Mouse (Mus musculus) urinary bladder, adult 2 months (tissue): ENCODE measurements around the gene Tubb3. TPM values are rescaled to one million over a fixed set of nuclear protein-coding genes. Genes with fewer than 3 reads are reported as not detected.
"Not testable (repeated sequence)": the region's sequence is repeated elsewhere in the genome, so short reads cannot be mapped to it uniquely, and the experiment has no call there.

Experiments used
- DNase-seq: peaks from one replicate; pipeline ENCODE4 v3.0.0; 2022; ENCODE audit warnings: low spot score
- polyA plus RNA-seq: library from polyadenylated mRNA; depleted of rRNA; stranded (reverse); fragments of >200 nt; gene quantifications from 2 replicates; pipeline ENCODE4 v1.2.3, GENCODE M21; 2012; rRNA removed

Tubb3 gene
- polyA plus RNA-seq, 1 experiment = 3.7 TPM

DNA sequence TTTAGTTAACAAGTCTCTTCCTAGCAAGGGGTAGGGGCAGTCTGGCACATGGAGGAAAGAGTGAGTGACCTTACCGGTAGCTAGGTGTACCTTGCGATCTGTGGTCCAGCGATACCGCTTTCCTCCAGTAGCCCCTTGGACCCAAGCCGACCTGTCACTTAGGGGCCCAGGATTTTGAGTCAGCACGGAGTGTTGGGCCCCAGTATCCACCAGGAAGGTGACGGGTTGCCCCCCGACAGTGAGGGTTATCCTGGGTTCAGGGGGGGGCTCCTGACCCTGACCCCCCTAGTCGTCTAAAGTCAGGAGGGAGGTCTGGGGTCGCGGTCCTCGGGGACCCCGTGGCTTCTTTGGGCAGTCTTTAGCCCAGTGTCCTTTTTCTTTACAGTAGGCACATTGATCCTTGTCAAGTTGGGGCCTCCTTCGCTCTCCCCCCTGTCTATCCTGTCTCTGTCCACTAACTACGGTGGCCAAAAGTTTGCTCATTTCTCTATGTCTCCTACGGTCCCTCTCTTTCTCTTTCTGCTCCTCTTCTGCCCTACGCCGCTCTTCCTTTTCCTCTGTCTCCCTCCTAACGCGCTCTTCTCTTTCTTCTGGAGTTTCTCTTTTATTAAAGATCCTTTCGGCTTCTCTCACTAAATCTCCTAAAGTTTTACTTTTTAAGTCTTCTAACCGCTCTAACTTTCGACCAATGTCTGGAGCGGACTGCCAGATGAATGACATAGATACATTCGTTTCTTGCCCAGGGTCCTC, 20.6 kb downstream of the Tubb3 start:
- DNase-seq = no peak

- DNase-seq = no peak
Observed at GRCm38 (mm10) chr8:123432381-123432780, 21.2 kb downstream of the Tubb3 start.

GRCm38 (mm10) chr8:123433241-123433974, 22.2 kb downstream of the Tubb3 start:
- DNase-seq = not testable (repeated sequence)

DNA sequence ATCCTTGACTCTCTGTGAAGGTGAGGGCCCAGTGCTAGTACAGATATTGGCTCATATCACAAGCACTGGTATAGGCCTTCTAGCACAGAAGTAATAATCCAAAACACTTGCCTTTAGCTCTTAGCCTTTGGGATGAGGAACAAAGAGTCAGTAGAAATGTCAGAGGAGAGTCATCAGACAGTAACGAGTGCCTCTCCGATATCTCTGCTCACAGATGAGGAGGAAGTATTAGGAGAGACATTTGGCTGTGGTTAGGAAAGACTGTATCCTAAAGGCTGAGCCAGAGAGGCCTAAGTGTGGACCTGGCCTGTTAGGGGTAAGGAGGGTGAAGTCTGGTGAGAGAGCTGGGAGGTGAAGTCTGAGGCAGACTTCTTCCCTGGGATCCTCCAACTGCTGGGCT, 30.6 kb downstream of the Tubb3 start:
- no peak for DNase-seq

DNA sequence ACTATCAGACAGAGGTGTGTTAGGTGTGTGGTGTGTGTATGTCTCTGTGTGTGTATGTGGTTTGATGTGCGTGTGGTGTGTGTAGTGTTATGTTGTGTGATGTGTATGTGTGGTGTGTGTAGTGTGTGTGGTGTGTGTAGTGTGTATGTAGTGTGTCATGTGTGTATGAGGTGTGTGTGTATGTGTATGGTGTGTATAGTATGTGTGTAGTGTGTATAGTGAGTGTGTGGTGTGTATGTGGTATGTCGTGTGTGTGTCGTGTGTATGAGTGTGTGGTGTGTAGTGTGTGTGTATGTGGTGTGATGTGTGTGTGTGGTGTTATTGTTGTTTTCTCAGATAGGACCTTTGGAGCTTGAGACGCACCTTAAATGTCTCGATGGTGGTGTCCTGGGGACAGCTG, 31.1 kb downstream of the Tubb3 start:
- no peak for DNase-seq

DNA sequence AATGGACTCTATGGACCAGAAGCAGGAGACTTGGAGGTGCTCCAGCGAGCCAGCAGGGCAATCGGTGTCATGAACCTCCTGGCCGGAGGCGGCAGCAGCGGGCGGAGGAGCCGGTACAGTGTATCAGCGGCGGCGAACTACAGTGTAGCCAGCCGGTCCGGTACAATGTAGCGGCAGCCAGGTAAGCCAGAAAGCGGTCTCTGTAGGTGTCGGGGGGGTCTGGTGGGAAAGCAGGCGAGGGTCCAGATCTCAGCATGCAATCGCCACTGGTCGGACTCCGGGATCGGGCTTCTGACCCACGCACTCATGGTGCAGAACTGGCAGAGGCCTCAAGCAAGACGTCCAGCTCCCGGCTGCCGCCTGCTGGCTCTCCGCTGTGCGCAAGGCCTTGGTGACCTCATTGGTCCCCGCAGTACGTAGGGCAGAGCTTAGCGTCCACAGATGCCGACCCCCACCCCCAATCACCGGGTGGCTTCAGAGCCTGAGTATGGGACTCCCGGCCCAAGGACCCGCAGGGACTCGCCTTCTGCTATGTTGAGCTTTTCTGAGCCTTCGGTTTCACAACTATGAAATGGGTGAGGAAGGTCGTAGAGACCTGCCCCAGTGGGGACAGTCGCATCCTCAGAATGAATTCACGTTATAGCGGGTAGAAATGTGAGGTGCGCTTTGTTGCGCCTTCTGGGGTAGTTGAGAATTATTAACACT, 31.8 kb downstream of the Tubb3 start:
- DNase-seq = peak; percentile 94

- DNase-seq = no peak
Observed at GRCm38 (mm10) chr8:123443576-123443921, 32.3 kb downstream of the Tubb3 start.

- DNase-seq = no peak
Observed at GRCm38 (mm10) chr8:123444131-123444530, 32.9 kb downstream of the Tubb3 start.

GRCm38 (mm10) chr8:123445981-123446380, 34.8 kb downstream of the Tubb3 start:
- DNase-seq = no peak

DNA sequence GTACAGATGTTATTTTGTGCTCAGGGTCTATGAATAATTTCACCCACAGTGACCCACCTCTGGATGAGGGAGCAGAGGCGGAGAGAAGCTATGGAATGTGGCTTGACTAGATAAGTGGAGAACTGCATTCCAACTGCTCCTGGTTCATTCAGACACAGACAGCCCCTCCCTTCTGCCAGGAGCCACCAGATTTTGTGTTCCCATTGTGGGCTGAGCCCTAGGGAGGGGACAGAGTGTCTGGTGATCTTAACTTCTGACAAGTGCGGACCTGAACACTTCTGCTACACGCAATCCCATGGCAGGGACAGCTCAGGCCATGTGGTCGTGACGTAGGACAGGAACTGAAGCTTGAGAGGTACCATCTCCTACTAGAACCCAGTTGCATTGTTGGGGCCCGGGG, 35.6 kb downstream of the Tubb3 start:
- DNase-seq = no peak

DNA sequence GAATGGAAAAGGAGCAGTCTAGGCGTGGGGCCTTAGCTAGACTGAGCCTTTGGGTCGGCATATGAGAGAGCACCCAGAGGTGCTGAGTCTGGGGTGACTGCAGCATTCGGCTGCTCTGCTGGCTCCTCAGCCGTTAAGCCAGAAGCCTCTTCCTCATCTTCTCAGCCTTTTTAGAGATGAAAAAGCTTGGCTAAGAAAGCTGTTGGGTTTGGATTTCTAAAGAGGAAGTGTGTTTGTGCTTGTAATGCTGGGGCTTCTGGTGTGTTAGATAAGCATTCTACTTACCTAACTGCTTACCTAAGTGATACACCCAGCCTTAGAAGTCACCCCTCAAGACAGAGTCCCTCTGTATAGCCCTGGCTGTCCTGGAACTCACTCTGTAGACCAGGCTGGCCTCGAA, 39.6 kb downstream of the Tubb3 start:
- no peak for DNase-seq

DNA sequence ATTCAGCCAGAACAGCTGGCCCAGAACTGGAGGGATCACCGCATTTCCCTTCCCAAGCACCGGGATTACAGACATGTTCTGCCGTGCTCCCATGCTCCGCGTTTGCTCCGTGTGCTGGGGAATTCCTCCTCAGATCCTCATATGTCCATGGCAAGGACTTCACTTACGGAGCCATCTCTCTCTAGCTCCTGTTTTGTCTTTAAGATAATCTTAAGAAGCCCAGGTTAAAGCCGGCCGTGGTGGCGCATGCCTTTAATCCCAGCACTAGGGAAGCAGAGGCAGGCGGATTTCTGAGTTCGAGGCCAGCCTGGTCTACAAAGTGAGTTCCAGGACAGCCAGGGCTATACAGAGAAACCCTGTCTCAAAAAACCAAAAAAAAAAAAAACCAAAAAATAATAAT, 40.5 kb downstream of the Tubb3 start:
- not testable (repeated sequence) for DNase-seq

GRCm38 (mm10) chr8:123452149-123452548, 40.9 kb downstream of the Tubb3 start:
- DNase-seq = no peak

DNA sequence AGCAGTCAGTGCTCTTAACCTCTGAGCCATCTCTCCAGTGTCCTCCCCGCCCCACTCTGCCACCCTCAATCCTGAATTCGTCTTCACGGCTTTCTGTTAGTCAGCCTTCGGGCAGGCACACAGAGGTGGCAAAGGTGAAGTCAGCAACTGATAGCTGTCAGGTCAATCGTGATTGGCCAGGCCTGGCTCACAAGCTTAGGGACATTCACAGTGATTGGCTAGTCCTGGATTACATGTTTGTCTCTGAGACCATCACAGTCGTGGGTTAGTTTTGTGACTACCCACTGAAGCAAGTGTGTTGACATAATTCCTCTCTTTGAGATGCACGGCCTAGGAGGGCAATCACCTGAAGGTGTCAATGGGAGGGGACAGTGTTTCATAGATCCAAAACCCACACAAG, 42.1 kb downstream of the Tubb3 start:
- no peak for DNase-seq

DNA sequence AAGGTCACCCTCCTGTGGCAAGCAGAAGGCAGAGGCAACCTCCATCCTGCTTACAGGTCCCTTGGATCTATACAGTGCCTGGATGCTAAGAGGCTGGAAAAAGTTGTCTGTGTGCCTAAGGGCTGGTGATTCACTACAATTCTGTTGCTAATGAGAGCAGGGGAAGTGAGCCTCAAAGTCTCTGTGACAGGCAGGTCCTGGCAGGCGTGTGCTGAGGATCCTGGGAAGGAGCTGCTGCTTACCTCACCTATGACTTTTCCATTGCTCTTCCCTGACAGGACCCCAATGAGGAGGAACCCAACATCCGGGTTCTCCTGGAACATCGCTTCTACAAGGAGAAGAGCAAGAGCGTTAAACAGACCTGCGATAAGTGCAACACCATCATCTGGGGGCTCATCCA, 42.7 kb downstream of the Tubb3 start:
- no peak for DNase-seq

- no peak for DNase-seq
Observed at GRCm38 (mm10) chr8:123454559-123454958, 43.3 kb downstream of the Tubb3 start.

- no peak for DNase-seq
Observed at GRCm38 (mm10) chr8:123463651-123464050, 52.4 kb downstream of the Tubb3 start.

- DNase-seq = no peak
Observed at GRCm38 (mm10) chr8:123467476-123467875, 56.3 kb downstream of the Tubb3 start.

Other genes starting within 250 kb of the Tubb3 start
- gene Dpep1, start 225.2 kb upstream of the Tubb3 start, polyA plus RNA-seq = 56.5 and 73.2 TPM in 2 replicates
- 109 and 119 TPM in 2 replicates for gene Chmp1a, start 198.7 kb upstream of the Tubb3 start, polyA plus RNA-seq
- gene Spata33, start 198.6 kb upstream of the Tubb3 start, polyA plus RNA-seq = 2.8 and 4.2 TPM in 2 replicates
- gene Cdk10, start 186.6 kb upstream of the Tubb3 start, polyA plus RNA-seq = 70.3 and 77.0 TPM in 2 replicates
- 4.3 and 4.8 TPM in 2 replicates for gene Spata2l, start 175.2 kb upstream of the Tubb3 start, polyA plus RNA-seq
- 20.6 and 21.3 TPM in 2 replicates for gene Zfp276, start 157.2 kb upstream of the Tubb3 start, polyA plus RNA-seq
- gene Vps9d1, start 157.1 kb upstream of the Tubb3 start, polyA plus RNA-seq = 30.2 and 36.2 TPM in 2 replicates
- gene Fanca, start 92.8 kb upstream of the Tubb3 start, polyA plus RNA-seq = 8.9 and 15.8 TPM in 2 replicates
- 4.8 and 5.3 TPM in 2 replicates for gene Spire2, start 78.7 kb upstream of the Tubb3 start, polyA plus RNA-seq
- gene Tcf25, start 37.7 kb upstream of the Tubb3 start, polyA plus RNA-seq = 193 TPM in 2 replicates
- not detected in 2 replicates for gene Mc1r, start 4.3 kb upstream of the Tubb3 start, polyA plus RNA-seq
- gene Def8, start 12.1 kb downstream of the Tubb3 start, polyA plus RNA-seq = 28.7 and 32.1 TPM in 2 replicates
- 22.3 and 23.5 TPM in 2 replicates for gene Afg3l1, start 66.5 kb downstream of the Tubb3 start, polyA plus RNA-seq
- gene Dbndd1, start 104.0 kb downstream of the Tubb3 start, polyA plus RNA-seq = 1.0 and 1.1 TPM in 2 replicates
- gene Gas8, start 107.4 kb downstream of the Tubb3 start, polyA plus RNA-seq = 19.0 and 20.0 TPM in 2 replicates
- gene Rhou, start 242.5 kb downstream of the Tubb3 start, polyA plus RNA-seq = 20.1 and 21.4 TPM in 2 replicates